Mouse (Mus musculus) liver, postnatal 0 days (tissue): Measurements from ENCODE around the gene Itpripl2. TPM values are rescaled to one million over a fixed set of nuclear protein-coding genes. Genes with fewer than 3 reads are reported as not detected.

Source experiments
- ATAC-seq: fragments of 200-750 bp; cut with Nextera tagmentation; 2 replicates; pipeline ENCODE4 v1.8.0; 2017; ENCODE audit warnings: mild to moderate bottlenecking, moderate library complexity
- DNase-seq: peaks from one replicate; pipeline ENCODE4 v3.0.0-alpha.2; 2016
- H3K27ac ChIP-seq: fragments of 300-500 bp; sonication (generic); 2 replicates; pipeline ENCODE4 v1.5.1; 2014; ENCODE audit warnings: antibody characterized with exemption, moderate library complexity, mild to moderate bottlenecking, low read depth
- H3K27me3 ChIP-seq: fragments of 300-500 bp; sonication (generic); 2 replicates; pipeline ENCODE4 v1.6.1; 2014; ENCODE audit warnings: low read length, control low read depth, mixed read lengths; ENCODE audit not compliant: insufficient read depth
- H3K36me3 ChIP-seq: fragments of 300-500 bp; sonication (generic); replicated peaks from 2 replicates; pipeline ENCODE4 v1.6.1; 2014; ENCODE audit warnings: mild to moderate bottlenecking, control low read depth, low read length, moderate library complexity, mixed read lengths; ENCODE audit not compliant: insufficient read depth
- H3K4me1 ChIP-seq: fragments of 300-500 bp; sonication (generic); 2 replicates; pipeline ENCODE4 v1.6.1; 2014; ENCODE audit warnings: antibody characterized with exemption, mild to moderate bottlenecking, control low read depth; ENCODE audit not compliant: insufficient read depth
- H3K4me2 ChIP-seq: fragments of 300-500 bp; sonication (generic); 2 replicates; pipeline ENCODE4 v1.6.1; 2014; ENCODE audit warnings: low read depth, mild to moderate bottlenecking, low read length, moderate library complexity, mixed read lengths
- H3K4me3 ChIP-seq: fragments of 300-500 bp; sonication (generic); 2 replicates; pipeline ENCODE4 v1.5.1; 2014; ENCODE audit warnings: low read depth, low read length
- H3K9ac ChIP-seq: fragments of 300-500 bp; sonication (generic); replicated peaks from 2 replicates; pipeline ENCODE4 v1.6.1; 2014; ENCODE audit warnings: mild to moderate bottlenecking, moderate library complexity
- H3K9me3 ChIP-seq: fragments of 300-500 bp; sonication (generic); 2 replicates; pipeline ENCODE4 v1.6.1; 2016; ENCODE audit warnings: mild to moderate bottlenecking, control low read depth, low read length, mixed read lengths
- CTCF ChIP-seq: sonication (generic); IDR thresholded peaks from 2 replicates; pipeline ENCODE4 v1.5.1; 2016; ENCODE audit warnings: antibody characterized with exemption, low read depth
- EP300 ChIP-seq: IDR thresholded peaks from 2 replicates; pipeline ENCODE4 v1.6.1; 2016; ENCODE audit warnings: antibody characterized with exemption, low read depth, mild to moderate bottlenecking
- WGBS: fragments of 180-500 bp; shearing (Covaris S2); extraction: QIAGEN DNeasy Blood & Tissue Kit; methylation state at CpG from one replicate; pipeline ENCODE4 v1.1.7; 2014; ENCODE audit not compliant: insufficient replicate concordance; 5-methylcytosine and 5-hydroxymethylcytosine counted together
- polyA plus RNA-seq: library from polyadenylated mRNA; unstranded; fragments of >200 nt; fragmentation: Nextera tagmentation; extraction: Ambion mirVana; gene quantifications from 2 replicates; pipeline ENCODE4 v1.2.1, GENCODE M21; 2015

Gene Itpripl2
- polyA plus RNA-seq, 1 experiment from 2014 or later = 1.3 TPM

DNA sequence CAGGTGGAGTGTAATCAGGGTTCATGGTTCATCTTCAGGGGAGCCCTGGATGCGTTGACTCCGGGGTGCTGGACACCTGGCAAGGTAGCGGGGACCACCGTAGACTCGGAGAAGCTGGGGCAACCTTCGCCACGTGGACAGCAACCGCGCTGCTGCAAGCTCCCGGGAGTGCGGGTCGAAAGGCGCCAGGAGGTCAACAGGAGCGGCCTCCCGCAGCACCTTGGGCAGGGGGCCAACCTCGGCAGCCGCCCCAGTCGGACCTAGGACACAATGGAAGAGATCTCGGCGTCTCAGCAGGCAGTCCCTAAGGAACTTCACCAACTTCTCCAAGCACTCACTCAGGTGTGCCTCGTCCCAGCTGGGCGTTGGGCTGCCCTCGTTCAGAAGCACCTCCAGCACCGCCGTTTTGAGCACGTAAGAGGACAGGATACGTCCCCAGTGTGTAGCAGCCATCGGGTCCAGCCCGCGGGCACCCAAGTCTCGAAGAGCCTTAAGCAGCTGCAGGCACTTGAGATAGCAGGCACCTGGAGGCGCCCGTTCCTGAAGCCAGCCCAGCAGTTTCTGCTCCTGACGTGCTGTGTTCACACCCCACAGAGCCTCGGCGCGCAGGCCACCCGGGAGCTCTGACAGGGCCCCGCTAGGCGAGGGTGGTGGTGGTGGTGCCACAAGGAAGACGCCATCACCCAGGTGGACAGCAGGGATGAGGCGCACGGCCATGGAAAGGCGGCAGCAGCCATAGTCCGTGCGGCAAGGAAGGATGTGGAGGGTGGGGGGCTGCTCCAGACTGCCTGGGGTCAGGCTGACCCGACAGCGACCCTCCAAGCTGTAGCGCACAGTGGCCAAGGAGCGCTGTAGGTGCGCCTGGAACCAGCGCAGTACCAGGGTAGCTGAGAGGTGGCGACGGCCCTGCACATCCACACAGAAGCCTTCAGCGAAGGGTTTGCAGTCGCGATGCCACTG, 1.8 kb downstream of the Itpripl2 start:
- Histone ChIP-seq H3K36me3 (0 out of 2 replicates have a peak, but pooled peaks cover 4% of the 10 kb centered on the region), H3K27ac (no peak overlapping the region), H3K4me1 (peaks cover 46% of the 10 kb centered on the region), H3K9me3 (no peaks in the 10 kb centered on the region), H3K9ac (no peak overlapping the region), H3K27me3 (no peaks in the 10 kb centered on the region), H3K4me2 (peak overlapping the region; percentile 67), H3K4me3 (peak overlapping the region; percentile 53)
- ATAC-seq (no peak), DNase-seq (peak; percentile 38)
- TF ChIP-seq EP300 (no peak), CTCF (no peak)
- WGBS = 65% methylated on average over 57 of the region's 57 CpGs

DNA sequence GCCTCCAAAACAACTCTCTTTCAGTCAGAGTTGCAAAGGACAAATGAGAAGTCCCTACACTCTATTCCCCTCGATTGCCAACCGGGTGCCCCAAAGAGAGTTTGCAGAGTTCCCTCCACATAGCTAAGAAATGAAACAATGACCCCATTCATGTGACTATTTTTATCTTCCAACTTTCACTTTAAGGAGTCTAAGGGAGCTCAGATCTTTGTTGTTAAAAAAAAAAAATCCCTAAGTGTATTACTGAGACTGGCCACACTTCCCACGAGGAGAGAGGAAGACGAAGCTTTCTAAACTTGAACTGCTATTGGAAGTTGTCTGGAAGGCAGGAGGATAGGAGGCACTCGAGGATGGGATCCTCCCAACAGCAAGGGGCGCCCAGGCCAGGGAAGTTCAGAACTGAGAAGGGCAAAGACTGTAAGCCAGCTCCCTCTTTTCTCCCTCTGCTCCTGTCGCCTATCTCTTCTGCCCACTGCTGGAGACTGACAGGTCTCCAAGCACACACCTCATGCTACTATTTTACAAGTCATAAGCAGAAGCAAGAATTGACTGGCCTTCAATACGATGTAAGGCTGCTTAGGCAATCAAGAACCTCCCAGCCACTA, 3.6 kb downstream of the Itpripl2 start:
- Histone ChIP-seq H3K9me3 (no peaks in the 10 kb centered on the region), H3K4me2 (peak overlapping the region; percentile 55), H3K27me3 (no peaks in the 10 kb centered on the region), H3K4me1 (peaks cover 43% of the 10 kb centered on the region), H3K9ac (no peak overlapping the region), H3K36me3 (0 out of 2 replicates have a peak, but pooled peaks cover 4% of the 10 kb centered on the region), H3K4me3 (0 out of 2 replicates have a peak overlapping the region, but pooled peaks have one; percentile 1), H3K27ac (no peak overlapping the region)
- WGBS = 39% methylated on average over 8 of the region's 8 CpGs
- ATAC-seq (no peak), DNase-seq (no peak)
- no peak for TF ChIP-seq EP300
- TF ChIP-seq CTCF = no peak

DNA sequence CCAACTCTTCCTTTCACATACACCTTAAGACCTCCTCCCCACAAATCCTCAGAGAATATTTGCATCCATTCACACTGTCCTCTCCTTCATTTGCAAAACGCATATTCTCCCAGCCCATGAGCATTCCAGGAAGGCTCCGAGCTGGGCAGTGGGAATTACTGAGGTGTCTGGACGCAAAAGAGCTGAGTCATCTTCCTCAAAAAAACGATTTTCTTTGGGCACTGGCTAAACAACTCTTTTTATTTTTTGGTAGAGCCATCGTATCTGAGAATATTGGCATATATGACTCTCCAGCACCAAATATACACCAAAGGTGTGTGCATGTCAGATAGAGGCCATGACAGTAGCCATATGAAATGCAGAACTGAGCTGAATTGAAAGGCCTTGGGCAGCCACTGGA, 4.9 kb downstream of the Itpripl2 start:
- Histone ChIP-seq H3K4me2 (no peak overlapping the region), H3K9ac (no peak overlapping the region), H3K9me3 (no peaks in the 10 kb centered on the region), H3K4me1 (peaks cover 39% of the 10 kb centered on the region), H3K27ac (no peak overlapping the region), H3K27me3 (no peaks in the 10 kb centered on the region), H3K4me3 (no peak overlapping the region), H3K36me3 (0 out of 2 replicates have a peak, but pooled peaks cover 4% of the 10 kb centered on the region)
- DNase-seq (no peak), ATAC-seq (no peak)
- 61% methylated on average over 5 of the region's 5 CpGs for WGBS
- TF ChIP-seq CTCF (no peak), EP300 (no peak)

DNA sequence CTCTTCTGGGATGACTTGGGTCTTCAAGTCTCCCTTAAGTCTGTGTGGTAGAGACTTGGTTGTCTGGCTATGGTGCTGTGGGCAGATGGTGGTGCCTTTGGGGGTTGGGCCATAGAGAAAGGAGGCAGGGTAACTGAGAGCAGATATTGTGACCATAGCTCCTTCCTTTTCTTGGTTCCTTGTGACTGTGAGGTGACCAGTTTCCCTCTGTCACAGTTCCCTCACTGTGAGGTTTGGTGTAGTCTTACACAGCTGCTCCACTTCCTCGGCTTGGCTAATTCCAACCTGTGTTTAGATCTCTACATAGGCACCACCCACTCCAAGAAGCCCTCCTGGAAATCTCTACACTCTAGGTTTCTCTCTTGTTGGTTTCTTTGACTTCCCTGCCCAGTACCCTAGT, 7.8 kb downstream of the Itpripl2 start:
- no peaks in the 10 kb centered on the region for H3K27me3 ChIP-seq
- no peaks in the 10 kb centered on the region for H3K36me3 ChIP-seq
- H3K4me2 ChIP-seq = no peak overlapping the region
- TF ChIP-seq EP300 = no peak
- TF ChIP-seq CTCF = no peak
- ATAC-seq (0 out of 2 replicates have a peak, but pooled peaks have one; percentile 6), DNase-seq (no peak)
- H3K9ac ChIP-seq = no peak overlapping the region
- WGBS = 53% methylated on average over 1 of the region's 1 CpGs
- no peak overlapping the region for H3K4me3 ChIP-seq
- H3K4me1 ChIP-seq = peaks cover 17% of the 10 kb centered on the region
- H3K27ac ChIP-seq = no peak overlapping the region
- no peaks in the 10 kb centered on the region for H3K9me3 ChIP-seq

GRCm38 (mm10) chr7:118482001-118482400, 9.8 kb downstream of the Itpripl2 start:
- H3K4me1 ChIP-seq = peaks cover 3% of the 10 kb centered on the region
- no peaks in the 10 kb centered on the region for H3K9me3 ChIP-seq
- H3K4me3 ChIP-seq = no peak overlapping the region
- no peak overlapping the region for H3K9ac ChIP-seq
- H3K36me3 ChIP-seq = no peaks in the 10 kb centered on the region
- DNase-seq (no peak), ATAC-seq (no peak)
- WGBS = 70% methylated on average over 2 of the region's 2 CpGs
- H3K27me3 ChIP-seq = no peaks in the 10 kb centered on the region
- no peak overlapping the region for H3K27ac ChIP-seq
- H3K4me2 ChIP-seq = no peak overlapping the region
- TF ChIP-seq EP300 (no peak), CTCF (no peak)

- Histone ChIP-seq H3K4me2 (no peak overlapping the region), H3K4me1 (no peaks in the 10 kb centered on the region; the same call in 1 of the 2 replicates), H3K4me3 (no peak overlapping the region), H3K9ac (no peak overlapping the region), H3K36me3 (no peaks in the 10 kb centered on the region), H3K27ac (peak overlapping the region; percentile 16; the same call in 1 of the 2 replicates), H3K27me3 (no peaks in the 10 kb centered on the region), H3K9me3 (no peaks in the 10 kb centered on the region)
- DNase-seq = no peak
- ATAC-seq = no peak
- WGBS = 58% methylated on average over 10 of the region's 10 CpGs
- TF ChIP-seq CTCF (no peak), EP300 (no peak)
Measured at GRCm38 (mm10) chr7:118481047-118481810, 10.5 kb downstream of the Itpripl2 start.
